Mouse (Mus musculus): Measurements from ENCODE around the gene Nek11. TPM values are rescaled to one million over a fixed set of nuclear protein-coding genes. Genes with fewer than 3 reads are reported as not detected.
A peak's percentile ranks its signal among the peaks of the same experiment; 100 is the strongest.

The Nek11 gene
- 1.6 and 2.8 TPM in 2 replicates for polyA plus RNA-seq (2014; fragmentation: Nextera tagmentation; extraction: Ambion mirVana)

DNA sequence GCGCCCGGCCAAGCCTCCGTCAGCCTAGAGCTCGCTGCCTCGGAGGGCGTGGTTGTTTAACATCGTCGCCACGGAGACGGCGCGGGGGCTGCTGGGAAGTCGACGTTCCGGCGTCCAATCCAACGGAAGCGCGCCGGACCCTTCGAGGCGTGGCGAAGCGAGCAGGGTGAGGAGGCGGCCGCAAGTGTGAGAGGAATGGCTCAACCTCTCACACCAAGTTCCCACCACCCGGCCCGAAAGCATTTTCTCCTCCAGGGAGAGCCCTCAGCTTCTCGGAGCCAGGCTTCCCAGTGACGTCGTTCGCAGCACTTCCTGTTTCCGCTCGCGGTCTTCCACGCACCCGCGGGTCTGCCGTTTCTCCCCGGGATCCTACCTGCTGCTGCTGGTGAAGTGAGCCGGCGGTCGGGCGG is at the start of gene Nek11, which contains the start of gene Aste1:
Gene Nek11 (minus strand): TSS at position 307 of the 410 bp plus-strand sequence.
Gene Aste1 (plus strand): TSS at position 175 of the 410 bp plus-strand sequence.
- H3K4me1 ChIP-seq (replicated peaks; ENCODE audit: control insufficient read depth, insufficient read depth, low read length): no peaks in the 10 kb centered on the region; the same call in 1 of the 2 replicates
- peak within 1 kb of the TSS; percentile 52 for H3K4me2 ChIP-seq (replicated peaks; ENCODE audit: low read depth, low read length)
- H3K36me3 ChIP-seq (ENCODE audit: control insufficient read depth, insufficient read depth, low read length): no peaks in the 10 kb centered on the region
- H3K4me3 ChIP-seq (ENCODE audit: low read depth, low read length): peak within 1 kb of the TSS; percentile 67
- DNase-seq (ENCODE audit: low spot score): peak; percentile 97
- peak; percentile 96 for ATAC-seq (ENCODE audit: low FRiP score)
- under 1% methylated on average over 44 of the region's 44 CpGs for WGBS
- no peaks in the 10 kb centered on the region for H3K27me3 ChIP-seq (ENCODE audit: control insufficient read depth, insufficient read depth, low read length)
- H3K27ac ChIP-seq (ENCODE audit: low read depth, low read length): peak within 1 kb of the TSS; percentile 80
- peak within 1 kb of the TSS; percentile 56 for H3K9ac ChIP-seq (ENCODE audit: low read depth, low read length)
- no peaks in the 10 kb centered on the region for H3K9me3 ChIP-seq (ENCODE audit: control insufficient read depth, low read length)

DNA sequence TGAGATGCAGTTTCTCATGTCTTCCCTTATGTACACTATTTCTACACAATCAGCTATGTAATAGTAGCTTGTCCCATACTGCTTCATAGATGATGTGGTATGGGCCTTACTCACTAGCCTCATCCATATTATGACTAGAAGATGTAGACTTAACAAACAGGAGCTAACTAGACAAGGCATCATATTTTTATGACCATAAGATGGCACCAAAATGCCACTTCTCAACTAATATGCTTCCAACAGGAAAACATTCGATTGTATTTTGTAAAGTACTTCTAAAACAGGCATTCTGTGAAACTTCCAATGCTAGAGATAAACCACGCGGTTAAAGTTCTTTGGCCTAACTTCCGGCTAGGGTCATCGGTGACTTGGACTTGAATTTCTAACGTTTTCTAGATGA is 13.2 kb upstream of the Nek11 start:
- WGBS: 95% methylated on average over 6 of the region's 6 CpGs
- no peak for DNase-seq (ENCODE audit: low spot score)
- H3K9ac ChIP-seq (ENCODE audit: low read depth, low read length): no peak overlapping the region
- H3K9me3 ChIP-seq (ENCODE audit: control insufficient read depth, low read length): no peaks in the 10 kb centered on the region
- H3K4me1 ChIP-seq (replicated peaks; ENCODE audit: control insufficient read depth, insufficient read depth, low read length): no peaks in the 10 kb centered on the region
- no peak overlapping the region for H3K27ac ChIP-seq (ENCODE audit: low read depth, low read length)
- no peaks in the 10 kb centered on the region for H3K27me3 ChIP-seq (ENCODE audit: control insufficient read depth, insufficient read depth, low read length)
- no peak overlapping the region for H3K4me3 ChIP-seq (ENCODE audit: low read depth, low read length)
- H3K4me2 ChIP-seq (replicated peaks; ENCODE audit: low read depth, low read length): no peak overlapping the region
- H3K36me3 ChIP-seq (ENCODE audit: control insufficient read depth, insufficient read depth, low read length): no peaks in the 10 kb centered on the region
- ATAC-seq (ENCODE audit: low FRiP score): no peak

DNA sequence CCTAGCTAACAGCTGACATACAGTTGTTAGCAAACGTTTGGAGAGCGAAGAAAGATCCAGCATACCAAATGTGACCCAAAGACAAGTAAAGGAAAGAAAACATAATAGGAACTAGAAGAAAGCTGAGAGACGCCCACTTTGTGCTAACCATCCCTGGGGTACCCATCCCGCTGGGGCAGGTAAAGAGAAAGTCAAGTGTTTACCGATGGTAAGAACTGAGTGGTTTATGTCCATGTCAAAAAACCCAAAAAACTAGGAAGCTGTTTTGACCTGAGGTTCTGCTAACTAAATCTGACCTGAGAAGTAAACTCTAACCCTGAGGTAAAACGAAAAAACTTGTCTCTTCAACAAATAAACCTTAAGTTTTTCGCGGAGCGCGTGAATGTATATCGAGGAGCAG is 604 bp downstream of the Nek11 start:
- Histone ChIP-seq H3K4me2 (replicated peaks; ENCODE audit: low read depth, low read length) (peak overlapping the region; percentile 52), H3K36me3 (ENCODE audit: control insufficient read depth, insufficient read depth, low read length) (no peaks in the 10 kb centered on the region), H3K9me3 (ENCODE audit: control insufficient read depth, low read length) (no peaks in the 10 kb centered on the region), H3K4me1 (replicated peaks; ENCODE audit: control insufficient read depth, insufficient read depth, low read length) (no peaks in the 10 kb centered on the region), H3K27me3 (ENCODE audit: control insufficient read depth, insufficient read depth, low read length) (no peaks in the 10 kb centered on the region), H3K4me3 (ENCODE audit: low read depth, low read length) (peak overlapping the region; percentile 67), H3K9ac (ENCODE audit: low read depth, low read length) (no peak overlapping the region), H3K27ac (ENCODE audit: low read depth, low read length) (no peak overlapping the region)
- DNase-seq (ENCODE audit: low spot score) (no peak), ATAC-seq (ENCODE audit: low FRiP score) (peak; percentile 57)
- 17% methylated on average over 11 of the region's 11 CpGs for WGBS

DNA sequence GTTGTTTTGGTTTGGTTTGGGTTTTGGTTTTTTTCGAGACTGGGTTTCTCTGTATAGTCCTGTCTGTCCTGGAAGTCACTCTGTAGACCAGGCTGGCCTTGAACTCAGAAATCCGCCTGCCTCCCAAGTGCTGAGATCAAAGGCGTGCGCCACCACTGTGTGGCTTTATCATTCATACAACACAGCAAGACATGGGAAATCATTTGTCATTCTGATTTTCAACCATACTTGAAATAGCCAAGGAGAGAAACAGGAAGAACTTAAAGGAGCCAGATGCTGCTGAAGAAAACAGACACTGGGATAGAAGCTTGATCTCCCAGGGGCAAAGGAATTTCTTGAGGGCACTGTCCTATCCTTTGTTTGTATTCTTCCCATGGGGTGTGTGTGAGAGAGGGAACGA is 4.7 kb downstream of the Nek11 start:
- H3K4me1 ChIP-seq (replicated peaks; ENCODE audit: control insufficient read depth, insufficient read depth, low read length): no peaks in the 10 kb centered on the region
- no peak overlapping the region for H3K27ac ChIP-seq (ENCODE audit: low read depth, low read length)
- H3K4me3 ChIP-seq (ENCODE audit: low read depth, low read length): no peak overlapping the region
- DNase-seq (ENCODE audit: low spot score) (no peak), ATAC-seq (ENCODE audit: low FRiP score) (no peak)
- H3K36me3 ChIP-seq (ENCODE audit: control insufficient read depth, insufficient read depth, low read length): no peaks in the 10 kb centered on the region
- WGBS: 69% methylated on average over 4 of the region's 5 CpGs
- no peaks in the 10 kb centered on the region for H3K27me3 ChIP-seq (ENCODE audit: control insufficient read depth, insufficient read depth, low read length)
- no peak overlapping the region for H3K4me2 ChIP-seq (replicated peaks; ENCODE audit: low read depth, low read length)
- no peak overlapping the region for H3K9ac ChIP-seq (ENCODE audit: low read depth, low read length)
- no peaks in the 10 kb centered on the region for H3K9me3 ChIP-seq (ENCODE audit: control insufficient read depth, low read length)

DNA sequence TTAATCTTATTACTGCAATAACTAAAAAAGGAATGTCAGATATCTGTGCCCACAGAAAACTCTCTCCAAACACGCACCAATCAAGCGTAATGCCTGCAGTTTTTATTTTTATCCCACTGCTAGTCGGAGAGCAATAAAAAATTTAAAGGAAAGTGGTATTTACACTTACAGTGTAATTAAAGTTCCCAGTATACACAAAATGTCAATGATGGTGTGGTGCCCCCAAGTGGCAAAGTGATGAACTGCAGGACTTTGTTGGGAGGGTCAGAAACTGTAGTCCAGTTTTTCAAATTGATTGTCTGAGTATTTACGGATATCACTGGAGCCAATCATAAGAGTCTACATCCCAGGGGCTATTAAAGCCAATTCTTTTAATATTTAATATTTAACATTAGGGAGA is 6.0 kb downstream of the Nek11 start:
- no peak for ATAC-seq (ENCODE audit: low FRiP score)
- Histone ChIP-seq H3K36me3 (ENCODE audit: control insufficient read depth, insufficient read depth, low read length) (no peaks in the 10 kb centered on the region), H3K9me3 (ENCODE audit: control insufficient read depth, low read length) (no peaks in the 10 kb centered on the region), H3K9ac (ENCODE audit: low read depth, low read length) (no peak overlapping the region), H3K4me3 (ENCODE audit: low read depth, low read length) (no peak overlapping the region), H3K4me2 (replicated peaks; ENCODE audit: low read depth, low read length) (no peak overlapping the region), H3K27me3 (ENCODE audit: control insufficient read depth, insufficient read depth, low read length) (no peaks in the 10 kb centered on the region), H3K27ac (ENCODE audit: low read depth, low read length) (no peak overlapping the region), H3K4me1 (replicated peaks; ENCODE audit: control insufficient read depth, insufficient read depth, low read length) (no peaks in the 10 kb centered on the region)
- peak; percentile 88 for DNase-seq (ENCODE audit: low spot score)
- 20% methylated on average over 4 of the region's 4 CpGs for WGBS

DNA sequence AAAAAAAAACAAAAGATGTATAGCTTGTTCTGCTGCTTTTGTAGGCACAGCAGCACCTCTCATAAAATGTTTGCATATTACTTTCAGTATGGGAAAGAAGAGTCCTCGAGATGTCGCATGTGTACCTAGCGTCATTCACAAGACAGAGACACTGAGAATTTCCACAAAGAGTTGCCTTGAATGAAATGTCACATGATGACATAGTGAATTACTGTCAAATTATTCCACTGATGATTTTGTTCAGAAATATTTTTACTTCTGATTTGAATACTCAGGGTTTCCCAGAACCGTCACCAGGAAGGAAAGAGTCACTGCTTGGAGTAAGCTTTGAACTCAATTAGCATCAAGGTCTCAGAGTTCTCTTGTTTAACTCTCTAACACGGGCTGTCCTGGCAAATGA is 7.9 kb downstream of the Nek11 start:
- H3K27ac ChIP-seq (ENCODE audit: low read depth, low read length): no peak overlapping the region
- DNase-seq (ENCODE audit: low spot score) (no peak), ATAC-seq (ENCODE audit: low FRiP score) (no peak)
- H3K4me2 ChIP-seq (replicated peaks; ENCODE audit: low read depth, low read length): no peak overlapping the region
- H3K9ac ChIP-seq (ENCODE audit: low read depth, low read length): no peak overlapping the region
- no peaks in the 10 kb centered on the region for H3K4me1 ChIP-seq (replicated peaks; ENCODE audit: control insufficient read depth, insufficient read depth, low read length)
- H3K9me3 ChIP-seq (ENCODE audit: control insufficient read depth, low read length): no peaks in the 10 kb centered on the region
- H3K27me3 ChIP-seq (ENCODE audit: control insufficient read depth, insufficient read depth, low read length): no peaks in the 10 kb centered on the region
- no peak overlapping the region for H3K4me3 ChIP-seq (ENCODE audit: low read depth, low read length)
- WGBS: 85% methylated on average over 5 of the region's 5 CpGs
- no peaks in the 10 kb centered on the region for H3K36me3 ChIP-seq (ENCODE audit: control insufficient read depth, insufficient read depth, low read length)

DNA sequence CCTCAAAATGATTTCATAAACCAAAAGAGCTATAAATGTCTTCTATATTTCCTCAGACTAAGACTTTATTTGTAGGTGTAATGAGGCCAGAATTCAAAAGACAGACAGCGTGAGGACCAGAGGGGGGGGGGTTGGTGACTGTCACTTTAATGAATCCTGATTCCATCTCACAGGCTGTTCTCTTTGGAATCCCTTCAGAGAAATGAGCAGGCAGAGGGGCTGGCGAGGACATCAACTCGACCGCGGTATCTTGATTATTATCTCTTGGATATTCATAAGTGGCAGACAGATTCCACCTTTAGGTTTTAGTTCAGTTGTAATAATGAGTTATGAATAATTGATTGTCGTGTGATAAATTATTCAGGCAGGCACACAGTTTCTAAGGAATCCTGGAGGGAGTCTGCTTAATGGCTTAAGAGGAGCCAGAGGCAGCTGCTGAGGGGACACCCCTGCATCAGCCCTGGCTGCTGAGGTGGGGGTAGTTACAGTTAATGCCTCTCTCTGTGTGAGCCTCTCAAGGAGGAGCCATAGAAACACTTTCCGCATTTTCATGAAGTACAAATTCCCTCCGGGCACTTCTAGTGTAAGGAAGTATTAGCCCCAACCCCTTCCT is 15.7 kb downstream of the Nek11 start:
- no peaks in the 10 kb centered on the region for H3K36me3 ChIP-seq (ENCODE audit: control insufficient read depth, insufficient read depth, low read length)
- H3K9ac ChIP-seq (ENCODE audit: low read depth, low read length): no peak overlapping the region
- DNase-seq (ENCODE audit: low spot score) (peak; percentile 5), ATAC-seq (ENCODE audit: low FRiP score) (peak; percentile 78)
- no peaks in the 10 kb centered on the region for H3K27me3 ChIP-seq (ENCODE audit: control insufficient read depth, insufficient read depth, low read length)
- 0 out of 2 replicates have a peak overlapping the region, but pooled peaks have one; percentile 13 for H3K27ac ChIP-seq (ENCODE audit: low read depth, low read length)
- no peaks in the 10 kb centered on the region for H3K9me3 ChIP-seq (ENCODE audit: control insufficient read depth, low read length)
- no peak overlapping the region for H3K4me3 ChIP-seq (ENCODE audit: low read depth, low read length)
- no peak overlapping the region for H3K4me2 ChIP-seq (replicated peaks; ENCODE audit: low read depth, low read length)
- H3K4me1 ChIP-seq (replicated peaks; ENCODE audit: control insufficient read depth, insufficient read depth, low read length): no peaks in the 10 kb centered on the region
- WGBS: 70% methylated on average over 8 of the region's 8 CpGs

DNA sequence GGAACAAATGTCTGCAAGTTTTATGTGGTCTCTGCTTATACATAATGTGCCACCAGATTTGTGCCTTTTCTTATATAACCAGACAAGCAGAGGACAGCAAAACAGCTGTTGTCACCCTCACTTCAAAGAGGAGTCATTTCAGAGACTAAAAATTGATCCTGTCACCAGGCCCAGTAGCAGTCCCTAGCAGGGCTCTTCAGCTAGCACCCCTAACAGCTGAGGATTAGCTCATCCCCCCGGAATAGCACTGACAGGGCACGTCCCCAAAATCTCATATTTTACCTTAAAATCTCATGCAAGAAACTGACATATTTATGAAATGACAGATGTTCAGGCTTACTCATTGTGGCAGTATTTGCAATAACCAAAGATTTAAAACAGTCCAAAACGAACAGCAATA is 17.7 kb downstream of the Nek11 start:
- H3K9me3 ChIP-seq (ENCODE audit: control insufficient read depth, low read length): no peaks in the 10 kb centered on the region
- H3K27me3 ChIP-seq (ENCODE audit: control insufficient read depth, insufficient read depth, low read length): no peaks in the 10 kb centered on the region
- WGBS: 78% methylated on average over 3 of the region's 3 CpGs
- no peak overlapping the region for H3K9ac ChIP-seq (ENCODE audit: low read depth, low read length)
- no peaks in the 10 kb centered on the region for H3K36me3 ChIP-seq (ENCODE audit: control insufficient read depth, insufficient read depth, low read length)
- no peak overlapping the region for H3K4me3 ChIP-seq (ENCODE audit: low read depth, low read length)
- ATAC-seq (ENCODE audit: low FRiP score): no peak
- H3K27ac ChIP-seq (ENCODE audit: low read depth, low read length): no peak overlapping the region
- no peaks in the 10 kb centered on the region for H3K4me1 ChIP-seq (replicated peaks; ENCODE audit: control insufficient read depth, insufficient read depth, low read length)
- no peak overlapping the region for H3K4me2 ChIP-seq (replicated peaks; ENCODE audit: low read depth, low read length)
- no peak for DNase-seq (ENCODE audit: low spot score)

DNA sequence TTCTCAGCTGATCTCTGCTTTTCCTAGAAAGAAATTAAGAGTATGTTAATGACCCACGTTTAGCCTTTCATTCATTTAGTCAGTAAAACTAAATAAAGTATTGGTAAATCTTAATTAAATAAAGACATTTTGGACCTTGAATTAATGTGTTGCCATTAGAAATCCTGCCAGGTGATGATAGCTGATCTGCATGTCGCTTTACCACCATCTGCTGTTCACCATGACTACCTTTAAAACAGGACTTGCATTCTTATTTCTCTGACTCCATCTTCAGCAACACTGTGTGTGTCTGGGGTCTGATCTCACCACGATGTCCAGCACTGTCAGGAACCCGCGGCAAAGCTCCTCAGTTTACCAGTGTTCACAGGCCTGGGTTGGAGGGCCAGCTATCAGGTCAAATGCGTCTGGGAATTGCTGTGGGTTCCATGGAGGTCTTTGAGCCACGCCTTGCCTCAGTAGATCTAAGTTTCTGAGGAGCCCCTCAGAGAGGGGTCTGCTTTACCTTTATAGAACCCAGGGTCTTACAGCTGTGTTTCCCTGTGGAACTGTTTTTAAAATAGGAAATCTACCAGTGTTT is 18.3 kb downstream of the Nek11 start:
- H3K27me3 ChIP-seq (ENCODE audit: control insufficient read depth, insufficient read depth, low read length): no peaks in the 10 kb centered on the region
- H3K9me3 ChIP-seq (ENCODE audit: control insufficient read depth, low read length): no peaks in the 10 kb centered on the region
- ATAC-seq (ENCODE audit: low FRiP score) (no peak), DNase-seq (ENCODE audit: low spot score) (no peak)
- H3K4me3 ChIP-seq (ENCODE audit: low read depth, low read length): no peak overlapping the region
- H3K4me1 ChIP-seq (replicated peaks; ENCODE audit: control insufficient read depth, insufficient read depth, low read length): no peaks in the 10 kb centered on the region
- no peak overlapping the region for H3K9ac ChIP-seq (ENCODE audit: low read depth, low read length)
- no peaks in the 10 kb centered on the region for H3K36me3 ChIP-seq (ENCODE audit: control insufficient read depth, insufficient read depth, low read length)
- H3K27ac ChIP-seq (ENCODE audit: low read depth, low read length): no peak overlapping the region
- 80% methylated on average over 7 of the region's 7 CpGs for WGBS
- no peak overlapping the region for H3K4me2 ChIP-seq (replicated peaks; ENCODE audit: low read depth, low read length)

All from hindbrain, embryonic 11.5 days (tissue).